Mouse (Mus musculus): ENCODE results near the gene Wnt10b.
A peak's percentile ranks its signal among the peaks of the same experiment; 100 is the strongest.

The Wnt10b gene

GRCm38 (mm10) chr15:98796803-98797595 is 19.0 kb upstream of the Wnt10b start:
- peak in 1 of 2 experiments; percentile 25 for DNase-seq

GRCm38 (mm10) chr15:98793141-98793698 is 15.3 kb upstream of the Wnt10b start:
- DNase-seq = no peak

- no peak for DNase-seq
Observed at GRCm38 (mm10) chr15:98792233-98793020, 14.5 kb upstream of the Wnt10b start.

- no peak for DNase-seq
Observed at GRCm38 (mm10) chr15:98791771-98792170, 13.8 kb upstream of the Wnt10b start.

- DNase-seq = no peak
Observed at GRCm38 (mm10) chr15:98791221-98791620, 13.3 kb upstream of the Wnt10b start.

- DNase-seq = no peak
Observed at GRCm38 (mm10) chr15:98790761-98791160, 12.8 kb upstream of the Wnt10b start.

- DNase-seq = peak in 1 of 2 experiments; percentile 86
Observed at GRCm38 (mm10) chr15:98789661-98790535, 11.9 kb upstream of the Wnt10b start, which contains the start of gene Wnt1. Wnt1 (plus strand) TSS chr15:98789857.

- no peak for DNase-seq
Observed at GRCm38 (mm10) chr15:98788972-98789660, 11.2 kb upstream of the Wnt10b start.

- peak in 1 of 2 experiments; percentile 44 for DNase-seq
Observed at GRCm38 (mm10) chr15:98787930-98788329, 10.0 kb upstream of the Wnt10b start.

GRCm38 (mm10) chr15:98785744-98786143 is 7.8 kb upstream of the Wnt10b start:
- peak in 1 of 2 experiments; percentile 62 for DNase-seq

- no peak for DNase-seq
Observed at GRCm38 (mm10) chr15:98781166-98781565, 3.2 kb upstream of the Wnt10b start.

- peak in 1 of 2 experiments; percentile 25 for DNase-seq
Observed at GRCm38 (mm10) chr15:98780573-98780972, 2.6 kb upstream of the Wnt10b start.

- DNase-seq = no peak
Observed at GRCm38 (mm10) chr15:98780075-98780474, 2.1 kb upstream of the Wnt10b start.

- no peak for DNase-seq
Observed at GRCm38 (mm10) chr15:98778806-98779205, 856 bp upstream of the Wnt10b start.

- no peak for DNase-seq
Observed at GRCm38 (mm10) chr15:98778191-98778770, 331 bp upstream of the Wnt10b start.

GRCm38 (mm10) chr15:98777005-98777616 is 839 bp downstream of the Wnt10b start:
- DNase-seq = no peak

GRCm38 (mm10) chr15:98776280-98777004 is 1.5 kb downstream of the Wnt10b start:
- DNase-seq = peak; percentile 27 to 61

GRCm38 (mm10) chr15:98775533-98775932 is 2.4 kb downstream of the Wnt10b start:
- DNase-seq = no peak

- no peak for DNase-seq
Observed at GRCm38 (mm10) chr15:98774096-98774495, 3.9 kb downstream of the Wnt10b start.

Measured in kidney, postnatal 36 days (tissue).